Mouse (Mus musculus) stomach, embryonic 16.5 days (tissue): ENCODE data around the gene Srrm1. TPM values are rescaled to one million over a fixed set of nuclear protein-coding genes. Genes with fewer than 3 reads are reported as not detected.
A peak's percentile ranks its signal among the peaks of the same experiment; 100 is the strongest.
"Not testable (repeated sequence)": the region's sequence is repeated elsewhere in the genome, so short reads cannot be mapped to it uniquely, and the experiment has no call there.

Source experiments
- ATAC-seq: fragments of 200-750 bp; cut with Nextera tagmentation; 2 replicates; pipeline ENCODE4 v1.8.0; 2017; ENCODE audit warnings: moderate number of reproducible peaks, moderate TSS enrichment; ENCODE audit not compliant: insufficient read depth, low FRiP score
- H3K27ac ChIP-seq: fragments of 300-500 bp; sonication (generic); 2 replicates; pipeline ENCODE4 v1.5.1; 2014; ENCODE audit warnings: low read length
- H3K27me3 ChIP-seq: fragments of 300-500 bp; sonication (generic); 2 replicates; pipeline ENCODE4 v1.6.1; 2014; ENCODE audit warnings: low read length, control low read depth, mixed read lengths; ENCODE audit not compliant: control insufficient read depth, insufficient read depth
- H3K36me3 ChIP-seq: fragments of 300-500 bp; sonication (generic); 2 replicates; pipeline ENCODE4 v1.6.1; 2014; ENCODE audit warnings: low read length; ENCODE audit not compliant: control insufficient read depth, insufficient read depth
- H3K4me1 ChIP-seq: fragments of 300-500 bp; sonication (generic); 2 replicates; pipeline ENCODE4 v1.6.1; 2014; ENCODE audit warnings: low read length, control low read depth, mixed read lengths; ENCODE audit not compliant: control insufficient read depth, insufficient read depth
- H3K4me2 ChIP-seq: fragments of 300-500 bp; sonication (generic); 2 replicates; pipeline ENCODE4 v1.6.1; 2014; ENCODE audit warnings: low read depth, low read length, mixed read lengths
- H3K4me3 ChIP-seq: fragments of 300-500 bp; sonication (generic); replicated peaks from 2 replicates; pipeline ENCODE4 v1.5.1; 2014; ENCODE audit warnings: mild to moderate bottlenecking, low read length
- H3K9ac ChIP-seq: fragments of 300-500 bp; sonication (generic); 2 replicates; pipeline ENCODE4 v1.6.1; 2014; ENCODE audit warnings: low read length
- H3K9me3 ChIP-seq: fragments of 300-500 bp; sonication (generic); replicated peaks from 2 replicates; pipeline ENCODE4 v1.6.1; 2016; ENCODE audit warnings: low read length, control low read depth; ENCODE audit not compliant: control insufficient read depth
- WGBS: fragments of 180-500 bp; shearing (Covaris S2); extraction: QIAGEN DNeasy Blood & Tissue Kit; methylation state at CpG from one replicate; pipeline ENCODE4 v1.1.7; 2014; 5-methylcytosine and 5-hydroxymethylcytosine counted together
- polyA plus RNA-seq: library from polyadenylated mRNA; unstranded; fragments of >200 nt; fragmentation: Nextera tagmentation; extraction: Ambion mirVana; gene quantifications from 2 replicates; pipeline ENCODE4 v1.2.1, GENCODE M21; 2015

Gene Srrm1
- polyA plus RNA-seq, 1 experiment from 2014 or later, result 188 TPM

GRCm38 (mm10) chr4:135287975-135288374, 65.1 kb downstream of the Srrm1 start:
- H3K4me2 ChIP-seq, result no peak overlapping the region
- WGBS, result 44% methylated on average over 3 of the region's 3 CpGs
- no peaks in the 10 kb centered on the region for H3K27me3 ChIP-seq
- no peak overlapping the region for H3K9ac ChIP-seq
- no peak overlapping the region for H3K4me3 ChIP-seq
- ATAC-seq, result no peak
- H3K9me3 ChIP-seq, result no peaks in the 10 kb centered on the region
- peaks cover 31% of the 10 kb centered on the region for H3K4me1 ChIP-seq
- H3K36me3 ChIP-seq, result no peaks in the 10 kb centered on the region
- peak overlapping the region; percentile 89 for H3K27ac ChIP-seq

GRCm38 (mm10) chr4:135286833-135287395, 66.2 kb downstream of the Srrm1 start:
- Histone ChIP-seq H3K9ac (peak overlapping the region; percentile 66), H3K36me3 (no peaks in the 10 kb centered on the region), H3K9me3 (no peaks in the 10 kb centered on the region), H3K4me3 (peak overlapping the region; percentile 29), H3K27ac (peak overlapping the region; percentile 89), H3K27me3 (no peaks in the 10 kb centered on the region), H3K4me2 (peak overlapping the region; percentile 46), H3K4me1 (peaks cover 26% of the 10 kb centered on the region)
- WGBS, result 11% methylated on average over 16 of the region's 16 CpGs
- ATAC-seq, result peak; percentile 75

GRCm38 (mm10) chr4:135286033-135286622, 67.0 kb downstream of the Srrm1 start:
- no peak overlapping the region for H3K4me3 ChIP-seq
- H3K4me1 ChIP-seq, result peaks cover 24% of the 10 kb centered on the region
- H3K36me3 ChIP-seq, result no peaks in the 10 kb centered on the region
- peak overlapping the region; percentile 44; the same call in 1 of the 2 replicates for H3K9ac ChIP-seq
- H3K27ac ChIP-seq, result peak overlapping the region; percentile 89
- no peak overlapping the region for H3K4me2 ChIP-seq
- no peaks in the 10 kb centered on the region for H3K9me3 ChIP-seq
- WGBS, result 59% methylated on average over 12 of the region's 12 CpGs
- no peak for ATAC-seq
- H3K27me3 ChIP-seq, result no peaks in the 10 kb centered on the region

GRCm38 (mm10) chr4:135285436-135285835, 67.7 kb downstream of the Srrm1 start:
- no peaks in the 10 kb centered on the region for H3K9me3 ChIP-seq
- 52% methylated on average over 8 of the region's 8 CpGs for WGBS
- peak; percentile 35; the same call in 1 of the 2 replicates for ATAC-seq
- no peak overlapping the region for H3K4me3 ChIP-seq
- no peak overlapping the region for H3K27ac ChIP-seq
- H3K36me3 ChIP-seq, result no peaks in the 10 kb centered on the region
- no peak overlapping the region for H3K4me2 ChIP-seq
- H3K4me1 ChIP-seq, result peaks cover 24% of the 10 kb centered on the region
- no peaks in the 10 kb centered on the region for H3K27me3 ChIP-seq
- H3K9ac ChIP-seq, result no peak overlapping the region

- ATAC-seq, result no peak
- Histone ChIP-seq H3K4me3 (no peak overlapping the region), H3K27ac (no peak overlapping the region), H3K4me2 (no peak overlapping the region), H3K4me1 (peaks cover 24% of the 10 kb centered on the region), H3K9ac (no peak overlapping the region), H3K27me3 (no peaks in the 10 kb centered on the region), H3K9me3 (no peaks in the 10 kb centered on the region), H3K36me3 (no peaks in the 10 kb centered on the region)
- 84% methylated on average over 7 of the region's 7 CpGs for WGBS
Measured at GRCm38 (mm10) chr4:135283875-135284274, 69.2 kb downstream of the Srrm1 start.

GRCm38 (mm10) chr4:135283417-135283816, 69.7 kb downstream of the Srrm1 start:
- Histone ChIP-seq H3K4me2 (no peak overlapping the region), H3K4me3 (no peak overlapping the region), H3K27me3 (no peaks in the 10 kb centered on the region), H3K36me3 (no peaks in the 10 kb centered on the region), H3K27ac (no peak overlapping the region), H3K9me3 (no peaks in the 10 kb centered on the region), H3K9ac (no peak overlapping the region), H3K4me1 (peaks cover 24% of the 10 kb centered on the region)
- WGBS, result 66% methylated on average over 4 of the region's 4 CpGs
- ATAC-seq, result no peak

GRCm38 (mm10) chr4:135282651-135283290, 70.3 kb downstream of the Srrm1 start:
- Histone ChIP-seq H3K36me3 (no peaks in the 10 kb centered on the region), H3K27ac (no peak overlapping the region), H3K4me2 (no peak overlapping the region), H3K9ac (no peak overlapping the region), H3K4me3 (no peak overlapping the region), H3K9me3 (no peaks in the 10 kb centered on the region), H3K4me1 (peaks cover 20% of the 10 kb centered on the region), H3K27me3 (no peaks in the 10 kb centered on the region)
- no peak for ATAC-seq
- WGBS, result 49% methylated on average over 13 of the region's 13 CpGs

- 64% methylated on average over 2 of the region's 2 CpGs for WGBS
- H3K27ac ChIP-seq, ATAC-seq, H3K4me2 ChIP-seq, H3K4me1 ChIP-seq, H3K27me3 ChIP-seq, H3K36me3 ChIP-seq, H3K9ac ChIP-seq, H3K9me3 ChIP-seq, H3K4me3 ChIP-seq: not testable (repeated sequence)
Measured at GRCm38 (mm10) chr4:135280016-135280415, 73.1 kb downstream of the Srrm1 start.

- Histone ChIP-seq H3K9ac (no peak overlapping the region), H3K9me3 (no peaks in the 10 kb centered on the region), H3K4me2 (no peak overlapping the region), H3K4me3 (no peak overlapping the region), H3K4me1 (peaks cover 6% of the 10 kb centered on the region; the same call in 1 of the 2 replicates), H3K36me3 (no peaks in the 10 kb centered on the region), H3K27me3 (no peaks in the 10 kb centered on the region), H3K27ac (no peak overlapping the region)
- no peak for ATAC-seq
- WGBS, result 50% methylated on average over 4 of the region's 4 CpGs
Measured at GRCm38 (mm10) chr4:135276681-135277379, 76.3 kb downstream of the Srrm1 start.
